Mouse (Mus musculus) intestine, embryonic 16.5 days (tissue): Measurements from ENCODE around the gene Olfml2a. TPM values are rescaled to one million over a fixed set of nuclear protein-coding genes. Genes with fewer than 3 reads are reported as not detected.
A peak's percentile ranks its signal among the peaks of the same experiment; 100 is the strongest.

ENCODE experiments used
- ATAC-seq: fragments of 200-750 bp; cut with Nextera tagmentation; 2 replicates; pipeline ENCODE4 v1.8.0; 2017; ENCODE audit warnings: moderate TSS enrichment, moderate library complexity
- H3K27ac ChIP-seq: fragments of 300-500 bp; sonication (generic); 2 replicates; pipeline ENCODE4 v1.5.1; 2014; ENCODE audit warnings: mild to moderate bottlenecking, low read length
- H3K27me3 ChIP-seq: fragments of 300-500 bp; sonication (generic); replicated peaks from 2 replicates; pipeline ENCODE4 v1.6.1; 2014; ENCODE audit warnings: low read length, control low read depth, mixed read lengths; ENCODE audit not compliant: control insufficient read depth, insufficient read depth
- H3K36me3 ChIP-seq: fragments of 300-500 bp; sonication (generic); 2 replicates; pipeline ENCODE4 v1.6.1; 2014; ENCODE audit warnings: low read length, control low read depth; ENCODE audit not compliant: control insufficient read depth, insufficient read depth
- H3K4me1 ChIP-seq: fragments of 300-500 bp; sonication (generic); 2 replicates; pipeline ENCODE4 v1.6.1; 2014; ENCODE audit warnings: low read length, control low read depth, mixed read lengths; ENCODE audit not compliant: control insufficient read depth, insufficient read depth
- H3K4me2 ChIP-seq: fragments of 300-500 bp; sonication (generic); 2 replicates; pipeline ENCODE4 v1.6.1; 2014; ENCODE audit warnings: low read depth, low read length, control low read depth
- H3K4me3 ChIP-seq: fragments of 300-500 bp; sonication (generic); 2 replicates; pipeline ENCODE4 v1.5.1; 2014; ENCODE audit warnings: mild to moderate bottlenecking, low read length
- H3K9ac ChIP-seq: fragments of 300-500 bp; sonication (generic); 2 replicates; pipeline ENCODE4 v1.6.1; 2014; ENCODE audit warnings: low read depth, low read length
- H3K9me3 ChIP-seq: fragments of 300-500 bp; sonication (generic); 2 replicates; pipeline ENCODE4 v1.6.1; 2016; ENCODE audit warnings: low read length, control low read depth; ENCODE audit not compliant: control insufficient read depth
- WGBS: fragments of 180-500 bp; shearing (Covaris S2); extraction: QIAGEN DNeasy Blood & Tissue Kit; methylation state at CpG from one replicate; pipeline ENCODE4 v1.1.7; 2014; 5-methylcytosine and 5-hydroxymethylcytosine counted together
- polyA plus RNA-seq: library from polyadenylated mRNA; unstranded; fragments of >200 nt; fragmentation: Nextera tagmentation; extraction: Ambion mirVana; gene quantifications from 2 replicates; pipeline ENCODE4 v1.2.1, GENCODE M21; 2015

The Olfml2a gene
- polyA plus RNA-seq, 1 experiment from 2014 or later = 1.8 TPM

DNA sequence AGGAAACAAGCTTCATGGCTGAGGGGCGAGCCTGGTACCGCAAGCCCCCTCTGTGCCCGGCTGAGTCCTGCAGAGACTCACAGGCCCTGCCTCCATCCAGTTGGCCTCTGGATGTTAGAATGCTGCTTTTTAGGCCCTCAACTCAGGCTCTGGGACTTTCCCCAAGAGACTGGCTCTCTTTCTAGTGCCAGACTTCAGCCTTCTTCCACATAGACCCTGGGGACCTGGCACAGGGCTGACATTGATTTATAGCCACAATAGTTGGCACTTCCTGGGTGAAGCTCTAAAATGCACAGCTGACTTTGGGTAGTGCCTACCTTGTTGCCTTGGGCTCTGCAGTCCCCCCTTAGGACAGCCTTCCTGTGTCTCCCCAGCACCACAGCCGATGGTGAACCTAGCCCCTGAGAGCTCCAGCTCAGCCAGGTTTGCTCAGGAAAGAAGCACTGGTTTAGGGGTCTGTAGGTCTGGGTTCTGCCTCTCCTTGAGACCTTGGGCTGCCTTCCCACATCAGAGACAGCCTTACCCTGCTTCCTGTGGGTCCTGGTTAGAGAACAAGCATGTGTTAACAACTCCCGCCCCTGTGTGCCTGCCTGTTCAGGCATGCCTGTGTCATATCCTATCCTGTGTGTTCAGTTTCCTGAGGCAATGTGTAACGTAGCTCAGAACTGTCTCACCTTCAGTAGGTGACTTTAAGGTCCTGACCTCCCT lies 56.2 kb downstream of the Olfml2a start:
- Histone ChIP-seq H3K27ac (no peak overlapping the region), H3K4me3 (no peak overlapping the region), H3K9ac (no peak overlapping the region), H3K36me3 (no peaks in the 10 kb centered on the region), H3K4me1 (peaks cover 17% of the 10 kb centered on the region), H3K4me2 (no peak overlapping the region), H3K9me3 (no peaks in the 10 kb centered on the region; the same call in 1 of the 2 replicates), H3K27me3 (no peaks in the 10 kb centered on the region)
- 69% methylated on average over 6 of the region's 6 CpGs for WGBS
- no peak for ATAC-seq

DNA sequence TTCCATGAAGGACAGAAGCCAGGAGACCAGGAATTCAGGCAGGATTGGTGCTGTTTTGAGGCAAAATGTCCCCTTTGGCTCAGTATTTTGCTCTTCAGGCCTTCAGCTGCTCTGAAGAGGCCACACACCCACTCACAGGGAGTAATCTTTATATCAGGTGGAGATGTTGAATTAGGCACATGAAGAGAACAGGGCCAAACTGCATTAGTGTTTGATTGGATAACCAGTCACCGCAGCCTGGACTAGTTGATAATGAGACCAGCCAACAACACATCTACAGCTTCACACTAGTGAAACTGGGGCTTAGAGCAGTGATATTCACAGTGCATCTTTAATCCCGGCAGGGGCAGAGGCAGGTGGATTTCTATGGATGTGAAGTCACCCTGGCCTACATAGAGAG lies 57.2 kb downstream of the Olfml2a start:
- peaks cover 17% of the 10 kb centered on the region for H3K4me1 ChIP-seq
- no peaks in the 10 kb centered on the region; the same call in 1 of the 2 replicates for H3K9me3 ChIP-seq
- no peak for ATAC-seq
- H3K4me3 ChIP-seq = no peak overlapping the region
- 88% methylated on average over 2 of the region's 2 CpGs for WGBS
- H3K27ac ChIP-seq = no peak overlapping the region
- no peaks in the 10 kb centered on the region for H3K36me3 ChIP-seq
- H3K4me2 ChIP-seq = no peak overlapping the region
- no peak overlapping the region for H3K9ac ChIP-seq
- H3K27me3 ChIP-seq = no peaks in the 10 kb centered on the region

DNA sequence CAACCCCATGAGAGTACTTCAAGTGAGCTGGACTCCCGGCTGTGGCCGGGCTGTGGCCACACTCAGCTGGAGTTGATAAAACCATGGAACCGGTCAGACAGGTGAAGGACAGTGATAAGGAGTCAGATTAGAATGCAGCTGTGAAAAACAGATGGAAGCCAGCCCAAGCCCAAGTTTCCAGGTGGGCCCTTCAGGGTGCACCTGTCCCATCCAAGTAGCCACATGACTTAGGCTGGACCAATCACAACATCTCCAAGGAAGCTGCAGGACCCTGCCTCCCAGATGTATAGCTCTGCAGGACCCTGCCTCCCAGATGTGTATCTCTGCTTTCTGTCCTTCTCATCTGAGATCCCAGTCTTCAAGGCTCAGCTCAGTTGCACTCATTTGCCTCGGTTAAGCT lies 60.2 kb downstream of the Olfml2a start:
- Histone ChIP-seq H3K27me3 (no peaks in the 10 kb centered on the region), H3K4me2 (no peak overlapping the region), H3K4me1 (peaks cover 17% of the 10 kb centered on the region), H3K4me3 (no peak overlapping the region), H3K9me3 (no peaks in the 10 kb centered on the region), H3K27ac (peak overlapping the region; percentile 38; the same call in 1 of the 2 replicates), H3K9ac (0 out of 2 replicates have a peak overlapping the region, but pooled peaks have one; percentile 10), H3K36me3 (no peaks in the 10 kb centered on the region)
- peak; percentile 52 for ATAC-seq
- 51% methylated on average over 4 of the region's 4 CpGs for WGBS

DNA sequence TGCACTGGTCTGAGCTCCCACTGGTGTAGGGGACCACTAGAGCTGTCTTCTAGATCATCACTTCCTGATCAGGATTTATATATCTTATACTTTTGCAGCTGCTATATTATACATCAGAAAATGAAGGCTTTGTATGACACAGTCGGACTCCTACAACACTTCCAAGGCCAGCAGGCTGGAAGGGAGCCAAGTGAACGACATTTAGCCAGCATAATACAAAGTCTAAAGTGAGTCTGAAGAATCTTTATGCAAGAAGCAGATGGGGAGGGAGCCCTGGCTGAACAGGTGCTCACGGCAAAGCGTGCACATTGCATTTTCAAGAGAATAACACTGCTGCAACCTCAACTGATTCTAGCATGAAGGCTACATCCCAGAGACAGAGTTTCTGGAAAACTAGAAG lies 60.7 kb downstream of the Olfml2a start:
- no peak overlapping the region for H3K4me3 ChIP-seq
- H3K9ac ChIP-seq = 0 out of 2 replicates have a peak overlapping the region, but pooled peaks have one; percentile 10
- no peak overlapping the region for H3K4me2 ChIP-seq
- H3K4me1 ChIP-seq = peaks cover 17% of the 10 kb centered on the region
- no peaks in the 10 kb centered on the region for H3K36me3 ChIP-seq
- peak; percentile 66 for ATAC-seq
- no peaks in the 10 kb centered on the region for H3K9me3 ChIP-seq
- peak overlapping the region; percentile 38; the same call in 1 of the 2 replicates for H3K27ac ChIP-seq
- no peaks in the 10 kb centered on the region for H3K27me3 ChIP-seq
- WGBS = 34% methylated on average over 4 of the region's 4 CpGs

DNA sequence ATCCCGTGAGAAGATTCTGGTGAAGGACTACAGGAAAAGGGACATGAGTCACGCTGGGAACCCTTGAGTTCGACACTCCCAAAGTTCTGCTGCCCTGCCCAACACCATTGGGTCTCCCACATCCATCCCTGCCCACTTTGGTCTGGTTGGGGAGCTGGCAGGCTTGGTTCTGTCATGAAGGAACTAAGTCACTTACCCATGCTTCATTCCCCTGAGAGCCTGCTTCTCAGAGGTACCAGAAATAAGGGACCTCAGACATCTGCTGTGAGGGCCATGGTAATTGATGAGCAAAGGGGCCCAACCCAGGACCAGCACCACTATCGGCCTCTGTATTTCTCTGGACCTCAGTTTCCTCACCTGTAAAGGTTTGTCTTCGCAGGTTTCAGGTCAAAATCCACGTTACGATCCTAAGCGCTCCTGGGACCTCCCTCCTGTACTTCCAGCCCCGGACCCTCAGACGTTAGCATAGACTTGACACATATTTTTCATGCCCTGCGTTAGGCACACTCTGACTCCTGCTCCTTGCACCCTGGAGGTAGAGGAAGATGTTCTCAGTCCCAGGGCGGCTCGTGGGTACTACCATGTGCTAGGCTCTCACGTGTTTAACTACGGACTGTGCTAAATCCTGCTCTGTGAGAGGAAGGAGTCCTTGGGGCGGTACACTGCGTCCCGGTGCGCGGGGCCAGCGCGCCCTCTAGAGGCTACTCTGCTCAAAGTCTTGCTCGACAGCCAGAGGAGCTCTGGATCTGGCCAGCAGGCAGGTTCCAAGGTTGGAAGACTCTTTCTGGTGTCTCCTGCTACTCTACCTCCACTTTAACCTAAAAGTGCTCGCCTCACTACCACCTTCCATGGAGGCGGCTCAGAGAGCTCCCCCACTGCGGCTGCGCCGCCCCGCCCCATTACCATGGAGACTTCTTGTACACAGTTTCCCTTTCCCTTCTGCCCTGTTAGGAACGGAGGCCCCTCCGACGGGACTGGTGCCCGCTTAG lies 65.9 kb downstream of the Olfml2a start, which contains the start of gene Wdr38:
Wdr38 (plus strand) TSS at position 91 of the 989 bp plus-strand sequence.
- peak; percentile 93 for ATAC-seq
- 12% methylated on average over 33 of the region's 33 CpGs for WGBS
- peak within 1 kb of the TSS; percentile 68 for H3K27ac ChIP-seq

DNA sequence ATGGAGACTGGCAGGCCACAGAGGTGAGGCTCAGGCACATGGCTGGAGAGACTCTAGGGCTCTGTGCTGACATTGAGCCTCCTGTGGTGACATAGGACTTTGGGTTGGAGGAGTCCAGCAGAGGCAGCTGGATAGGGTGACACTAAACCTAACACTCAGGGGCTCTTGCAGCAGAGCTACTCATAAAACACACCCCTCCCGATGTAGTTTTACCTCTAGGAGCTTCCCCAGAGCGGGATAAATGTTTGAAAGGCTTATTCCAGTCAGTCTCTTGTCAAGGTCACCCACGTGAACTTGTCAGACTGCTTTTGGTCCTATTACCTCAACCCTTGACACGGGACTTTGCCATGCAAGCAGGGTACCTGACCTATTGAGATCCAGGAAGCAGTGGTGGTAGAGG lies 67.6 kb downstream of the Olfml2a start:
- Histone ChIP-seq H3K4me3 (no peak overlapping the region), H3K9me3 (no peaks in the 10 kb centered on the region), H3K4me2 (no peak overlapping the region), H3K27ac (0 out of 2 replicates have a peak overlapping the region, but pooled peaks have one; percentile 7), H3K9ac (no peak overlapping the region), H3K36me3 (peaks cover 17% of the 10 kb centered on the region), H3K4me1 (peaks cover 32% of the 10 kb centered on the region), H3K27me3 (no peaks in the 10 kb centered on the region)
- ATAC-seq = no peak
- 35% methylated on average over 4 of the region's 4 CpGs for WGBS

More for the DNA sequence above, 65.9 kb downstream of the Olfml2a start, which contains the start of gene Wdr38:
- H3K27me3 ChIP-seq = no peaks in the 10 kb centered on the region
- peak within 1 kb of the TSS; percentile 60 for H3K4me2 ChIP-seq
- H3K9ac ChIP-seq = peak within 1 kb of the TSS; percentile 59
- no peaks in the 10 kb centered on the region for H3K9me3 ChIP-seq
- H3K4me3 ChIP-seq = peak within 1 kb of the TSS; percentile 57
- peaks cover 10% of the 10 kb centered on the region for H3K36me3 ChIP-seq
- H3K4me1 ChIP-seq = peaks cover 23% of the 10 kb centered on the region

DNA sequence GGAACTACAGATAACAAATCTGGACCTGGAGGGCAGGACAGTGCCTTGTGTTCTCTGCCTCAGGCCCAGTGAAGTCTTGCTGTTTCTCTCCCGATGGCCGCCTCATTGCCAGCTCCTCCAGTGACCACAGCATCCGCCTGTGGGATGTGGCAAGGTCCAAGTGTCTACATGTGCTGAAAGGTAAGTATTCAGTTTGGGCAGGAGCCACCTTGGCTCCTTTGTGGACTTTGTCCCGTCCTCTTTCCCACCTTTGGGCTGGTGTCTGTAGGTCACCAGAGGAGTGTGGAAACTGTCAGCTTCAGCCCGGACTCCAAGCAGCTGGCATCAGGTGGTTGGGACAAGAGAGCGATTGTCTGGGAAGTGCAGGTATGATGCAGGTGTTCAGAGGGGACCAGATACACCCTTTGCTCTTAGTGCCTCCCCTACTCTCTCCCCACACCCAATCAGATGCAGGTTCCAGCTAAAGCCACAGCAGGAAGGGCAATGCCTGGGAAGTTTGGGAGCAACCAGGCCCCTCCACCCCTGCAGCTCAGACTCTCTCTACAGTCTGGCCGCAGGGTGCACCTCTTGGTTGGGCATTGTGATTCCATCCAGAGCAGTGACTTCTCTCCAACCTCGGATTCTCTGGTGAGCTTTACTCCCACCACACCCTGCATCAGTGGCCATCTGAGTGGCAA lies 68.3 kb downstream of the Olfml2a start:
- 0 out of 2 replicates have a peak overlapping the region, but pooled peaks have one; percentile 7 for H3K27ac ChIP-seq
- no peaks in the 10 kb centered on the region for H3K9me3 ChIP-seq
- H3K4me2 ChIP-seq = no peak overlapping the region
- H3K36me3 ChIP-seq = peaks cover 17% of the 10 kb centered on the region
- peaks cover 32% of the 10 kb centered on the region for H3K4me1 ChIP-seq
- no peaks in the 10 kb centered on the region for H3K27me3 ChIP-seq
- no peak for ATAC-seq
- H3K4me3 ChIP-seq = no peak overlapping the region
- 62% methylated on average over 8 of the region's 8 CpGs for WGBS
- H3K9ac ChIP-seq = no peak overlapping the region

DNA sequence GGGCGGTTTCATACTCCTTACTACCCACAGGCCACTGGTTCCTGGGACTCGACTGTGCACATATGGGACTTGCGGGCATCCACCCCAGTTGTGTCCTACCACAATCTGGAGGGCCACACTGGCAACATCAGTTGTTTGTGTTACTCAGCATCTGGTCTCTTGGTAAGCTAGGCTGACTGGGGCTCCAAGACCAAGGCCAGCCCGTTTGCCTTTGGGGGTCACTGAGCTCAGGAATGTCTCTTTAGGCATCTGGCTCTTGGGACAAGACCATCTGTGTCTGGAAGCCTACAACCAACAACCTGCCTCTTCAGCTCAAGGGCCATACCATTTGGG lies 68.8 kb downstream of the Olfml2a start:
- Histone ChIP-seq H3K4me2 (no peak overlapping the region), H3K4me3 (no peak overlapping the region), H3K27ac (no peak overlapping the region), H3K9ac (no peak overlapping the region), H3K9me3 (no peaks in the 10 kb centered on the region), H3K36me3 (peaks cover 17% of the 10 kb centered on the region), H3K27me3 (no peaks in the 10 kb centered on the region), H3K4me1 (peaks cover 32% of the 10 kb centered on the region)
- 78% methylated on average over 4 of the region's 4 CpGs for WGBS
- ATAC-seq = no peak

DNA sequence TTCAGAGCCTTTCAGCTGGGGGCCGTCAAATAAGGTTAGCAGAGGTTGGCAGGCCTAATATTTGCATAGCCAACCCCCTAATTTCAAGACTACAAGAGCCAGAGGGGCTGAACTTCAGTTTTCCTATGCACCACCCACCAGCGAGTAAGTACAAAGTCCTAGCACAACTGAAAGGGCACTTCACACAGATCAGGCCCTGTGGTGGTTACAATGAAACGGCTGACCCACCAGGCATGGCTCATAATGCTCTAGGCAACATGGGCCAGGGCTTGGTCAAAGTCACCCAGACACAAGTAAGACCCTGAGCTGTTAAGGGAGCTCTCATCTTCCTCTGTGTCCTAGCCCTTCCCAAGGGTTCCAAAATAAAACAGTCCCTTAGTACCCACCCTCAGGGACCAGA lies 70.1 kb downstream of the Olfml2a start:
- Histone ChIP-seq H3K9me3 (no peaks in the 10 kb centered on the region), H3K9ac (no peak overlapping the region), H3K4me3 (no peak overlapping the region), H3K27ac (0 out of 2 replicates have a peak overlapping the region, but pooled peaks have one; percentile 7), H3K27me3 (no peaks in the 10 kb centered on the region), H3K4me1 (peaks cover 40% of the 10 kb centered on the region), H3K36me3 (peaks cover 17% of the 10 kb centered on the region), H3K4me2 (no peak overlapping the region)
- ATAC-seq = no peak
- 65% methylated on average over 3 of the region's 3 CpGs for WGBS
